Mouse (Mus musculus): ENCODE measurements around the gene Gm10118. TPM values are rescaled to one million over a fixed set of nuclear protein-coding genes. Genes with fewer than 3 reads are reported as not detected.

Gm10118 gene
- total RNA-seq (2012; rRNA removed) = not detected in 2 replicates

DNA sequence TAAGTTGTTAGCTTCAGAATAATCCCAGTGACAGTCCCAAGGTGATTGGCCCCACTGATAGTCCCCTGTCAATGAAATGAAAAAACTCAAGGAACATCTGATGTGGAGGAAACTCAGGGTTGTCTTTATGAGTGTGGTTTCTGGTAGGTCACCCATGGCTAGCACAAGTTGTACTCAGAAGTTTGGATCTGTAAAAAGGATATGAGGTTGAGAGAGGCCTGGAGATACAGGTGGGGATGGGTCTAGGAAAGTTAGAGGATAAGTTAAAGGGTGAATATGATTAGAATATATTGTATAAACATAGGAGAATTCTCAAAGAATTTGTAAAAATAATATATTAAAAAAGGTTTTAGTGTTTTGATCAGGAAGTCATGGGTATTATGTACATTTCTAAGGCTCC lies at the start of gene Gm10118:
Gene Gm10118 (minus strand): TSS at position 101 of the 400 bp plus-strand sequence.
- Histone ChIP-seq H3K27ac (ENCODE audit: insufficient read depth, low read depth, low read length, poor library complexity, severe bottlenecking) (no peak within 1 kb of the TSS), H3K9ac (ENCODE audit: insufficient read depth, low read depth, low read length, poor library complexity, severe bottlenecking) (no peak within 1 kb of the TSS), H3K4me3 (ENCODE audit: insufficient read depth in 1 of 2, low read depth in 1 of 2, low read length in 2 of 2, poor library complexity in 1 of 2, severe bottlenecking in 1 of 2) (no peak within 1 kb of the TSS), H3K4me1 (ENCODE audit: control insufficient read depth in 2 of 2, insufficient read depth in 2 of 2, low read length in 2 of 2, poor library complexity in 1 of 2) (no peaks in the 10 kb centered on the region), H3K9me3 (ENCODE audit: control insufficient read depth, insufficient read depth, low read depth, low read length) (no peaks in the 10 kb centered on the region), H3K36me3 (ENCODE audit: control insufficient read depth, insufficient read depth, low read length, poor library complexity, severe bottlenecking) (no peaks in the 10 kb centered on the region)
- TF ChIP-seq HCFC1 (IDR thresholded peaks at IDR 0.05; ENCODE audit: borderline replicate concordance, insufficient read depth, low read length) = no peak
- no peak for TF ChIP-seq CHD2 (IDR thresholded peaks at IDR 0.05; ENCODE audit: low read depth, low read length)
- TF ChIP-seq ZC3H11A (IDR thresholded peaks at IDR 0.05; ENCODE audit: borderline replicate concordance, low read depth, low read length) = no peak
- TF ChIP-seq MAFK (IDR thresholded peaks at IDR 0.05; ENCODE audit: insufficient read depth, low read depth, low read length) = no peak
- no peak for TF ChIP-seq ZNF384 (IDR thresholded peaks at IDR 0.05; ENCODE audit: low read depth, low read length)
- in situ Hi-C loops (cut with MboI; ENCODE audit: low sequenced_read_pairs in 2 of 2, unreplicated experiment in 2 of 2) = no loop called here
- DNase-seq (ENCODE audit: low read depth, low spot score) = no peak

DNA sequence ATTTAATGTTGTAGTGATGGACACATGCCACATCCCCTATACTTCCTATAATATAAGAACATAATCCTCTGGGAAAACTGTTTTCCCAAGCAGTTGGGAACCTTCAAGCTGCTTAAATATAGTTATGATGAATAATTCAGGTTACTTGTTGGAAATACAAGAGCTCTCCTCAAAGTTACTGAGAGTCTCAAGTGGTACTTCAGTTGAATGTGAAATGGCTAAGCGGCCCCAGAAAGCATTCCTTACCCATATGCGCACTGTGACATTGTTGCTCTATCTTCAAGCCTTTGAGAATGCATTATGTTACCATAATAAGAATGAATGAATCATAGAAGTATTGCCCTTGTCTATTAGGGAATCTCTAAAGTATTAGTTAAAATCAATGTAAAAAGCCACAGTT lies 45.1 kb upstream of the Gm10118 start:
- Histone ChIP-seq H3K27ac (ENCODE audit: insufficient read depth, low read depth, low read length, poor library complexity, severe bottlenecking) (no peak overlapping the region), H3K9ac (ENCODE audit: insufficient read depth, low read depth, low read length, poor library complexity, severe bottlenecking) (no peak overlapping the region), H3K4me3 (ENCODE audit: insufficient read depth in 1 of 2, low read depth in 1 of 2, low read length in 2 of 2, poor library complexity in 1 of 2, severe bottlenecking in 1 of 2) (no peak overlapping the region), H3K4me1 (ENCODE audit: control insufficient read depth in 2 of 2, insufficient read depth in 2 of 2, low read length in 2 of 2, poor library complexity in 1 of 2) (no peaks in the 10 kb centered on the region), H3K36me3 (ENCODE audit: control insufficient read depth, insufficient read depth, low read length, poor library complexity, severe bottlenecking) (no peaks in the 10 kb centered on the region), H3K9me3 (ENCODE audit: control insufficient read depth, insufficient read depth, low read depth, low read length) (no peaks in the 10 kb centered on the region)
- no peak for TF ChIP-seq ZC3H11A (IDR thresholded peaks at IDR 0.05; ENCODE audit: borderline replicate concordance, low read depth, low read length)
- TF ChIP-seq MAFK (IDR thresholded peaks at IDR 0.05; ENCODE audit: insufficient read depth, low read depth, low read length) = no peak
- no peak for TF ChIP-seq ZNF384 (IDR thresholded peaks at IDR 0.05; ENCODE audit: low read depth, low read length)
- TF ChIP-seq HCFC1 (IDR thresholded peaks at IDR 0.05; ENCODE audit: borderline replicate concordance, insufficient read depth, low read length) = no peak
- no peak for TF ChIP-seq CHD2 (IDR thresholded peaks at IDR 0.05; ENCODE audit: low read depth, low read length)
- in situ Hi-C loops (cut with MboI; ENCODE audit: low sequenced_read_pairs in 2 of 2, unreplicated experiment in 2 of 2) = no loop called here
- no peak for DNase-seq (ENCODE audit: low read depth, low spot score)

DNA sequence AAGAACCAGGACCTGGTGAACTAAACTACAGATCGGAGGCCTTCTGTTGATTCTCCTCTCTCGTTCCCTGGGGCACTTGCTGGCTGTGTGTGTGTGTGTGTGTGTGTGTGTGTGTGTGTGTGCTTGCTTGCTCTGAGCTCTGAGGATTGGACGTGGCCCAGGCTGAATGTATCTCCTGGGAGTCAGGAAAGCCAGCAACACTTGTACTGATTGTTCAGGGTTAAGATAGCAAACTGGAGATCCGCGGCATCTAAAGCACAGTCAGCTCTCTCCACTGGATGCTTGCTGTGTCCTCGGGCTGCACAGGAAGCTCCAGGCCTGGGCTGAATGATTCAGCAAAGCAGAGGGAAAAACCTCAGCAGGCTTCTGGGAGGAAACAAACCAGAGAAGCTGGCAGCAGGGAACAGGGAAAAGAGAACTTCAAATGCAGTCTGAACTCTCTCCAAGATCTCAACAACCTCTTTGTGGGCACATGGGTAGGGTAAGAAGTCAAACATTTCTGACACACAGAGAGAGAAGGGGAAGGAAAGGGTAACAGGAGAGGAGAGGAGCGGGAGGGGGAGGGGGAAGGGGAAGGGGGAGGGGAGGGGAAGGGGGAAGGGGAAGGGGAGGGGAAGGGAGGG lies 27.2 kb upstream of the Gm10118 start:
- no peak overlapping the region for H3K4me3 ChIP-seq (ENCODE audit: insufficient read depth in 1 of 2, low read depth in 1 of 2, low read length in 2 of 2, poor library complexity in 1 of 2, severe bottlenecking in 1 of 2)
- H3K4me1 ChIP-seq (ENCODE audit: control insufficient read depth in 2 of 2, insufficient read depth in 2 of 2, low read length in 2 of 2, poor library complexity in 1 of 2) = no peaks in the 10 kb centered on the region
- H3K9ac ChIP-seq (ENCODE audit: insufficient read depth, low read depth, low read length, poor library complexity, severe bottlenecking) = no peak overlapping the region
- no peak for DNase-seq (ENCODE audit: low read depth, low spot score)
- no peaks in the 10 kb centered on the region for H3K36me3 ChIP-seq (ENCODE audit: control insufficient read depth, insufficient read depth, low read length, poor library complexity, severe bottlenecking)
- in situ Hi-C loops (cut with MboI; ENCODE audit: low sequenced_read_pairs in 2 of 2, unreplicated experiment in 2 of 2) = no loop called here
- no peaks in the 10 kb centered on the region for H3K9me3 ChIP-seq (ENCODE audit: control insufficient read depth, insufficient read depth, low read depth, low read length)
- no peak for TF ChIP-seq HCFC1 (IDR thresholded peaks at IDR 0.05; ENCODE audit: borderline replicate concordance, insufficient read depth, low read length)
- no peak for TF ChIP-seq ZC3H11A (IDR thresholded peaks at IDR 0.05; ENCODE audit: borderline replicate concordance, low read depth, low read length)
- no peak for TF ChIP-seq CHD2 (IDR thresholded peaks at IDR 0.05; ENCODE audit: low read depth, low read length)
- TF ChIP-seq MAFK (IDR thresholded peaks at IDR 0.05; ENCODE audit: insufficient read depth, low read depth, low read length) = no peak
- no peak for TF ChIP-seq ZNF384 (IDR thresholded peaks at IDR 0.05; ENCODE audit: low read depth, low read length)
- H3K27ac ChIP-seq (ENCODE audit: insufficient read depth, low read depth, low read length, poor library complexity, severe bottlenecking) = no peak overlapping the region

DNA sequence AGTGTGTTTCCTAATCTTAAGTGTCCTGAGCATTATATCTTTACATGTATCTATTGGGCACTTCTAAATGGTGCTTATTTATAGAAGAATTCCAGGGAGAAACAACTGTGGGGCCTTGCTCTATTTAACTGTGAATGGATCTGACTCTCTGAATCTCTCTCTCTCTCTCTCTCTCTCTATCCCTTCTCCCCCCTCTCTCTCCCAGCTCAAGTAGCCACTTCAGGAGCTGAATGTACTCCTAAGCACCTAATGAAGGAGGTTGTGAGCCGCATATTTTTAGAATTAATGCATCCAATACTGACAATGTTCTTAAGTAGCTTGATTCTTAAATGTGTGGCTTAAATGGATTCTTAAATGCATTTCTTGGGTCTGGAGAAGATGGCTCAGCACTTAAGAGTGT lies 24.2 kb upstream of the Gm10118 start:
- Histone ChIP-seq H3K4me3 (ENCODE audit: insufficient read depth in 1 of 2, low read depth in 1 of 2, low read length in 2 of 2, poor library complexity in 1 of 2, severe bottlenecking in 1 of 2) (no peak overlapping the region), H3K9me3 (ENCODE audit: control insufficient read depth, insufficient read depth, low read depth, low read length) (no peaks in the 10 kb centered on the region), H3K4me1 (ENCODE audit: control insufficient read depth in 2 of 2, insufficient read depth in 2 of 2, low read length in 2 of 2, poor library complexity in 1 of 2) (no peaks in the 10 kb centered on the region), H3K36me3 (ENCODE audit: control insufficient read depth, insufficient read depth, low read length, poor library complexity, severe bottlenecking) (no peaks in the 10 kb centered on the region), H3K9ac (ENCODE audit: insufficient read depth, low read depth, low read length, poor library complexity, severe bottlenecking) (no peak overlapping the region), H3K27ac (ENCODE audit: insufficient read depth, low read depth, low read length, poor library complexity, severe bottlenecking) (no peak overlapping the region)
- in situ Hi-C loops (cut with MboI; ENCODE audit: low sequenced_read_pairs in 2 of 2, unreplicated experiment in 2 of 2) = no loop called here
- DNase-seq (ENCODE audit: low read depth, low spot score) = no peak
- TF ChIP-seq ZNF384 (IDR thresholded peaks at IDR 0.05; ENCODE audit: low read depth, low read length) = no peak
- TF ChIP-seq HCFC1 (IDR thresholded peaks at IDR 0.05; ENCODE audit: borderline replicate concordance, insufficient read depth, low read length) = no peak
- no peak for TF ChIP-seq CHD2 (IDR thresholded peaks at IDR 0.05; ENCODE audit: low read depth, low read length)
- no peak for TF ChIP-seq ZC3H11A (IDR thresholded peaks at IDR 0.05; ENCODE audit: borderline replicate concordance, low read depth, low read length)
- TF ChIP-seq MAFK (IDR thresholded peaks at IDR 0.05; ENCODE audit: insufficient read depth, low read depth, low read length) = no peak

Data from ES-E14 (cell line).